Mouse (Mus musculus): Measurements from ENCODE around the gene Tas1r3.

- no peak for TF ChIP-seq ZC3H11A (IDR thresholded peaks at IDR 0.05; ENCODE audit: borderline replicate concordance, low read depth, low read length)
- TF ChIP-seq CHD2 (IDR thresholded peaks at IDR 0.05; ENCODE audit: low read depth, low read length): no peak
- TF ChIP-seq HCFC1 (IDR thresholded peaks at IDR 0.05; ENCODE audit: borderline replicate concordance, insufficient read depth, low read length): no peak
These were observed 29.5 kb upstream of the Tas1r3 start for GRCm38 (mm10) chr4:155892438-155893211.

All from ES-E14 (cell line).